ENCODE assay signal across 11 mouse cellular contexts in genomic region chr8:57793455-57793854, GRCm38 (mm10).
DNase-seq lines count a peak whose midpoint lies in the region; ATAC-seq and TF ChIP-seq lines count a peak whose summit lies in the region.
"Had no signal": no experiment of that assay in that cellular context is flagged by ENCODE, and none has a peak within 500 bp of the region (broad histone marks: within the 10 kb centered on the region; RNA-seq: fewer than 3 reads in every experiment).

No protein-coding gene starts in this region.

- H3K9ac ChIP-seq in forebrain, embryonic 12.5 days, result no peak overlapping the region
- H3K9ac ChIP-seq in CH12.LX (ENCODE audit: insufficient read depth, low read depth), result no peak overlapping the region
- no peak overlapping the region for H3K9ac ChIP-seq in midbrain, postnatal 0 days (replicated peaks; ENCODE audit: low read length, poor library complexity, severe bottlenecking)
- H3K9ac ChIP-seq: limb, embryonic 12.5 days had no signal

- no peak for TF ChIP-seq EP300 in CH12.LX (IDR thresholded peaks at IDR 0.05; ENCODE audit: low read length)

- WGBS in forebrain, embryonic 12.5 days, result 18% methylated on average over 4 of the region's 4 CpGs
- 25% methylated on average over 4 of the region's 4 CpGs for WGBS in forebrain, embryonic 10.5 days
- 29% methylated on average over 3 of the region's 4 CpGs for WGBS in midbrain, postnatal 0 days

- 0 out of 2 replicates have a peak, but pooled peaks cover 9% of the 10 kb centered on the region for H3K27me3 ChIP-seq in forebrain, embryonic 12.5 days
- H3K27me3 ChIP-seq in forebrain, embryonic 10.5 days (ENCODE audit: poor library complexity, severe bottlenecking), result peaks cover 34% of the 10 kb centered on the region
- no peaks in the 10 kb centered on the region for H3K27me3 ChIP-seq in CH12.LX (replicated peaks)
- H3K27me3 ChIP-seq in midbrain, postnatal 0 days (ENCODE audit: insufficient read depth, low read length), result peaks cover 5% of the 10 kb centered on the region; the same call in 1 of the 2 replicates

- no peak overlapping the region for H3K4me3 ChIP-seq in forebrain, embryonic 12.5 days (replicated peaks)
- no peak overlapping the region for H3K4me3 ChIP-seq in forebrain, embryonic 10.5 days
- no peak overlapping the region for H3K4me3 ChIP-seq in CH12.LX (replicated peaks in 1 of 3; ENCODE audit: low read depth in 2 of 3, low read length in 2 of 3, poor library complexity in 1 of 3)
- no peak overlapping the region for H3K4me3 ChIP-seq in midbrain, postnatal 0 days (ENCODE audit: low read depth, low read length)
- H3K4me3 ChIP-seq: heart, embryonic 10.5 days; limb, embryonic 12.5 days had no signal

- TF ChIP-seq POLR2A in CH12.LX (IDR thresholded peaks at IDR 0.05; ENCODE audit: low read depth, low read length), result no peak

- no peak overlapping the region for H3K4me2 ChIP-seq in forebrain, embryonic 12.5 days
- no peak overlapping the region for H3K4me2 ChIP-seq in CH12.LX (ENCODE audit: insufficient read depth, low read depth, poor library complexity, severe bottlenecking)
- H3K4me2 ChIP-seq in midbrain, postnatal 0 days (ENCODE audit: low read depth, low read length, poor library complexity, severe bottlenecking), result no peak overlapping the region
- H3K4me2 ChIP-seq: limb, embryonic 12.5 days had no signal

- in situ Hi-C loops in CH12.LX (cut with MboI; ENCODE audit: low pct_ligation_motif_present, low pct_unique_long_range_greater_than_20kb, low sequenced_read_pairs), result loop anchor here (10.0 kb wide), 1 partner anchor 129 kb away; no protein-coding TSS in a partner anchor

- H3K9me3 ChIP-seq in forebrain, embryonic 12.5 days, result no peaks in the 10 kb centered on the region
- H3K9me3 ChIP-seq in forebrain, embryonic 10.5 days, result no peaks in the 10 kb centered on the region
- H3K9me3 ChIP-seq in CH12.LX (replicated peaks; ENCODE audit: low read length), result no peaks in the 10 kb centered on the region
- H3K9me3 ChIP-seq in midbrain, postnatal 0 days (ENCODE audit: low read length), result no peaks in the 10 kb centered on the region
- H3K9me3 ChIP-seq: heart, embryonic 10.5 days; limb, embryonic 12.5 days had no signal

- H3K36me3 ChIP-seq in forebrain, embryonic 12.5 days (replicated peaks), result no peaks in the 10 kb centered on the region
- no peaks in the 10 kb centered on the region for H3K36me3 ChIP-seq in forebrain, embryonic 10.5 days (replicated peaks)
- no peaks in the 10 kb centered on the region for H3K36me3 ChIP-seq in CH12.LX (replicated peaks in 1 of 2; ENCODE audit: control insufficient read depth in 1 of 2, insufficient read depth in 1 of 2, low read length in 1 of 2)
- no peaks in the 10 kb centered on the region for H3K36me3 ChIP-seq in midbrain, postnatal 0 days (ENCODE audit: insufficient read depth, low read length)
- H3K36me3 ChIP-seq: heart, embryonic 10.5 days; limb, embryonic 12.5 days had no signal

- no peak for TF ChIP-seq RAD21 in CH12.LX (IDR thresholded peaks at IDR 0.05; ENCODE audit: low read depth, low read length)

- H3K4me1 ChIP-seq in forebrain, embryonic 12.5 days, result no peaks in the 10 kb centered on the region; the same call in 1 of the 2 replicates
- peaks cover 18% of the 10 kb centered on the region for H3K4me1 ChIP-seq in forebrain, embryonic 10.5 days
- H3K4me1 ChIP-seq in CH12.LX (ENCODE audit: control insufficient read depth in 1 of 2, insufficient read depth in 2 of 2), result peaks cover 8 to 22% of the 10 kb centered on the region in 2 experiments; a peak in 3 of 4 replicates
- H3K4me1 ChIP-seq in midbrain, postnatal 0 days (ENCODE audit: insufficient read depth, low read length), result no peaks in the 10 kb centered on the region

- no peak for DNase-seq in forebrain, embryonic 10.5 days (ENCODE audit: extremely low spot score, low spot score)
- DNase-seq in CH12.LX (ENCODE audit: extremely low read depth), result no peak
- DNase-seq in embryo, embryonic 11 days, result peak; percentile 58
- peak; percentile 30 for DNase-seq in midbrain, postnatal 0 days (ENCODE audit: low spot score)
- no peak for DNase-seq in adrenal gland, adult 8-10 months
- no peak for DNase-seq in lung, adult 18-20 months
- DNase-seq in layer of hippocampus, adult 11-12 months (ENCODE audit: low spot score), result no peak
- DNase-seq: kidney, adult 8-10 months had no signal

- dilution Hi-C loops in CH12.LX (cut with MboI; ENCODE audit: extremely low pct_ligation_motif_present, extremely low pct_unique_long_range_greater_than_20kb, low sequenced_read_pairs), result no loop called here

- TF ChIP-seq CTCF in CH12.LX (conservative IDR thresholded peaks at IDR 0.05 in 1 of 2, IDR thresholded peaks at IDR 0.05 in 1 of 2; ENCODE audit: low read depth in 2 of 2, low read length in 2 of 2), result peak in 1 of 2 experiments; percentile 11; a peak in 1 of 4 replicates
- TF ChIP-seq CTCF in midbrain, postnatal 0 days (IDR thresholded peaks at IDR 0.05), result peak; percentile 60

- no peaks in the 10 kb centered on the region for H3K79me2 ChIP-seq in CH12.LX (replicated peaks; ENCODE audit: control insufficient read depth, extremely low read depth, insufficient read depth, poor library complexity, severe bottlenecking)

- 0 out of 2 replicates have a peak, but pooled peaks have one; percentile 53 for ATAC-seq in forebrain, embryonic 12.5 days (ENCODE audit: low FRiP score)
- no peak for ATAC-seq in midbrain, postnatal 0 days (ENCODE audit: low FRiP score)

- H3K27ac ChIP-seq in forebrain, embryonic 12.5 days, result no peak overlapping the region
- H3K27ac ChIP-seq in forebrain, embryonic 10.5 days, result no peak overlapping the region
- no peak overlapping the region for H3K27ac ChIP-seq in CH12.LX (ENCODE audit: insufficient read depth, low read depth)
- no peak overlapping the region for H3K27ac ChIP-seq in midbrain, postnatal 0 days (ENCODE audit: low read depth, low read length)
- H3K27ac ChIP-seq: heart, embryonic 10.5 days; limb, embryonic 12.5 days had no signal

TF ChIP-seq in CH12.LX, 34 proteins besides CTCF, POLR2A, EP300 and RAD21:
- TF ChIP-seq SMC3 (IDR thresholded peaks at IDR 0.05; ENCODE audit: low read depth, low read length), result peak; percentile 17
- no peak for TF ChIP-seq POLR2AphosphoS2 (IDR thresholded peaks at IDR 0.05; ENCODE audit: low read depth, low read length)
- no peak for TF ChIP-seq ELF1 (IDR thresholded peaks at IDR 0.05; ENCODE audit: low read depth, low read length)

Comparison
In these comparisons a context has a peak if more than half of its experiments do, and no peak if none do; other contexts are left out.
1. DNase-seq: peak in embryo, embryonic 11 days (single experiment) and midbrain, postnatal 0 days (single experiment); none in forebrain, embryonic 10.5 days (single experiment), CH12.LX (single experiment), adrenal gland, adult 8-10 months (single experiment), lung, adult 18-20 months (0 of 2) and layer of hippocampus, adult 11-12 months (single experiment).